In the genomic region with DNA sequence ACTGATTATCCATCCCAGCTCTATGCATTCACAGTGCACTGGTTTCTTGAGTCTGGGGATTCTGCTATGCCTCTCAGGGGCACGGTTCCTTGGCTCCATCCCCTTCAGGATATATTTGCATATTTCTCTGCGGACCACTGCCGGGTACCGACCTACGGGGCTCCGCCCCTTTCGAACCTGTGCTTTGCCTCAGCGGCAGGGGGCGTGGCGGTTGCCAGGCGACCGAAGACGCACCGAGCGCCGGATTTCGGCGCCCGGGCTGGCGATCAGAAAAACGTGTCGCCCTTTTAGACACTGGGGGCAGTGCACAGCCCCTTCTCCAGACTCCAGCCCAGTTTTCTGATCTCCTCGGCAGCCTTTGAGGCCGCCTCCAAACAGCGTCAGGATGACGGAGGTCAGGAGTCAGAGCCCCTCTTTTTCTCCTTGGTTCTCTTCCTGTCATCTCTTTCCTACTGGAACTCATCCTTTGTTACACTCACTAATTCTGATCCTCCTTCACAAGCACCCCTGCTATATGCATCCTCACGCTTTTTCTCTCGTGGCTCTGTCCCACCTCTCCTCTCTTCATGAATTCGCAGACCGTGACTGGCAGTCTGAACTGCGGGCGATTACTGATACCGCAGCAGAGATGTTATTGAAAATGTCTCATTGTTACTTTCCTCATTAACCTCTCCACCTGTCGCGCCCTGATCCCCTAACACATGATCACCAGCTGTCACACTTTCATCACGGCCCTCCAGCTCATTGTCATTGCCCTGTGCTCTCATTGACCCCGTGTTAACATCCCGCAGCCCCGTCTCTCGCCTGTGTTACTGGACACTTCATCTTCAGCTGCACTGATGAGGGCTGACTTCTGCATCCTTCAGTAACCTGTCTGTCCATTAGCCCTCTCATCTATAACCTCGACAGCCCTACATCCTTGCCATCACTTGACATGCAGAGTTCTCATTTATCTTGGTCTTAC, we compare ENCODE assay signal across 8 mouse cellular contexts. TPM values are rescaled to one million over a fixed set of nuclear protein-coding genes. Genes with fewer than 3 reads are reported as not detected.
DNase-seq lines count a peak whose midpoint lies in the region; ATAC-seq and TF ChIP-seq lines count a peak whose summit lies in the region.

A gene (plus strand): TSS at position 233 of the 964 bp plus-strand sequence.

- peak within 1 kb of the TSS; percentile 51 for H3K27ac ChIP-seq in bone marrow macrophage, adult 2 months (ENCODE audit: insufficient read depth, low read depth, low read length)
- H3K27ac ChIP-seq in intestine, embryonic 14.5 days (ENCODE audit: low read depth), result no peak within 1 kb of the TSS
- H3K27ac ChIP-seq in liver, embryonic 15.5 days (replicated peaks), result no peak within 1 kb of the TSS
- H3K27ac ChIP-seq in stomach, postnatal 0 days (replicated peaks), result no peak within 1 kb of the TSS

- H3K9me3 ChIP-seq in intestine, embryonic 14.5 days (ENCODE audit: control insufficient read depth, low read length), result no peaks in the 10 kb centered on the region
- H3K9me3 ChIP-seq in liver, embryonic 15.5 days (replicated peaks), result no peaks in the 10 kb centered on the region
- no peaks in the 10 kb centered on the region for H3K9me3 ChIP-seq in stomach, postnatal 0 days (ENCODE audit: control insufficient read depth, low read length)

- peak; percentile 38 to 62 for DNase-seq in heart, adult 18-20 months
- DNase-seq in heart, postnatal 25 days (ENCODE audit: low spot score), result no peak
- peak; percentile 83 for DNase-seq in intestine, embryonic 14.5 days (ENCODE audit: low spot score)
- peak; percentile 84 for DNase-seq in neural tube, embryonic 10.5 days (ENCODE audit: extremely low spot score, low spot score)
- DNase-seq in stomach, postnatal 0 days (ENCODE audit: low spot score), result peak; percentile 65

- H3K27me3 ChIP-seq in intestine, embryonic 14.5 days (replicated peaks; ENCODE audit: control insufficient read depth, insufficient read depth, low read length), result peaks cover 12% of the 10 kb centered on the region
- peaks cover 46% of the 10 kb centered on the region for H3K27me3 ChIP-seq in liver, embryonic 15.5 days
- H3K27me3 ChIP-seq in stomach, postnatal 0 days (ENCODE audit: control insufficient read depth, insufficient read depth, low read length), result no peaks in the 10 kb centered on the region

- peak within 1 kb of the TSS; percentile 53 for H3K4me3 ChIP-seq in bone marrow macrophage, adult 2 months (ENCODE audit: insufficient read depth, low read length)
- peak within 1 kb of the TSS; percentile 36 for H3K4me3 ChIP-seq in intestine, embryonic 14.5 days (ENCODE audit: low read depth, low read length)
- peak within 1 kb of the TSS; percentile 41 for H3K4me3 ChIP-seq in liver, embryonic 15.5 days (replicated peaks)
- peak within 1 kb of the TSS; percentile 35 for H3K4me3 ChIP-seq in stomach, postnatal 0 days (ENCODE audit: low read depth, low read length)

- no peak for TF ChIP-seq CTCF in bone marrow macrophage, adult 2 months (IDR thresholded peaks at IDR 0.05; ENCODE audit: low read depth, low read length)
- peak; percentile 47 for TF ChIP-seq CTCF in stomach, postnatal 0 days (IDR thresholded peaks at IDR 0.05; ENCODE audit: low read depth)

- peak within 1 kb of the TSS; percentile 85 for H3K4me2 ChIP-seq in intestine, embryonic 14.5 days (ENCODE audit: low read length)
- peak within 1 kb of the TSS; percentile 65 for H3K4me2 ChIP-seq in liver, embryonic 15.5 days
- peak within 1 kb of the TSS; percentile 72 for H3K4me2 ChIP-seq in stomach, postnatal 0 days (replicated peaks; ENCODE audit: low read depth)

- H3K9ac ChIP-seq in intestine, embryonic 14.5 days (ENCODE audit: low read length), result no peak within 1 kb of the TSS
- H3K9ac ChIP-seq in liver, embryonic 15.5 days, result no peak within 1 kb of the TSS
- H3K9ac ChIP-seq in stomach, postnatal 0 days (ENCODE audit: low read length), result peak within 1 kb of the TSS; percentile 41; the same call in 1 of the 2 replicates

- no peak for TF ChIP-seq EP300 in stomach, postnatal 0 days (optimal IDR thresholded peaks at IDR 0.05)

- WGBS in intestine, embryonic 14.5 days, result 7% methylated on average over 41 of the region's 41 CpGs
- WGBS in liver, embryonic 15.5 days (ENCODE audit: insufficient replicate concordance), result 9% methylated on average over 41 of the region's 41 CpGs
- 8% methylated on average over 41 of the region's 41 CpGs for WGBS in stomach, postnatal 0 days

- ATAC-seq in frontal cortex, adult (ENCODE audit: low TSS enrichment), result peak; percentile 39
- ATAC-seq in intestine, embryonic 14.5 days (replicated peaks; ENCODE audit: low FRiP score, low TSS enrichment, low read depth), result peak; percentile 82
- ATAC-seq in liver, embryonic 15.5 days (ENCODE audit: insufficient read depth), result no peak; the same call in 1 of the 2 replicates
- ATAC-seq in stomach, postnatal 0 days (ENCODE audit: low FRiP score, low TSS enrichment), result peak; percentile 58

- intact Hi-C loops in heart, postnatal 25 days (cut with DNase I), result no loop called here

- TF ChIP-seq POLR2A in bone marrow macrophage, adult 2 months (IDR thresholded peaks at IDR 0.05; ENCODE audit: borderline replicate concordance, low read depth, low read length), result no peak

- no peaks in the 10 kb centered on the region for H3K36me3 ChIP-seq in intestine, embryonic 14.5 days (ENCODE audit: control insufficient read depth, insufficient read depth, low read length)
- no peaks in the 10 kb centered on the region for H3K36me3 ChIP-seq in liver, embryonic 15.5 days (replicated peaks)
- H3K36me3 ChIP-seq in stomach, postnatal 0 days (ENCODE audit: control insufficient read depth, insufficient read depth, low read length), result no peaks in the 10 kb centered on the region

- H3K4me1 ChIP-seq in bone marrow macrophage, adult 2 months (ENCODE audit: control insufficient read depth, insufficient read depth, low read length), result peaks cover 7% of the 10 kb centered on the region
- peaks cover 6% of the 10 kb centered on the region; the same call in 1 of the 2 replicates for H3K4me1 ChIP-seq in intestine, embryonic 14.5 days (replicated peaks; ENCODE audit: control insufficient read depth, insufficient read depth, low read length)
- peaks cover 5% of the 10 kb centered on the region for H3K4me1 ChIP-seq in liver, embryonic 15.5 days (replicated peaks)
- peaks cover 2% of the 10 kb centered on the region; the same call in 1 of the 2 replicates for H3K4me1 ChIP-seq in stomach, postnatal 0 days (replicated peaks; ENCODE audit: control insufficient read depth, insufficient read depth)

RNA-seq across cellular contexts. Expression of the gene that starts here (rescaled TPM):
- total RNA-seq in heart, adult 18-20 months (2021), result 1 to 10 TPM; 2.0 to 2.6 TPM
- total RNA-seq in heart, postnatal 25 days (2021), result 1 to 10 TPM; 2.6 to 3.3 TPM
- polyA plus RNA-seq in bone marrow macrophage, adult 2 months (2012; ENCODE audit: insufficient read depth, insufficient read length, missing spikeins), result not detected in 2 replicates
- polyA plus RNA-seq in intestine, embryonic 14.5 days (2014; fragmentation: Nextera tagmentation; extraction: Ambion mirVana), result not detected in 2 replicates
- not detected in 2 replicates for polyA plus RNA-seq in liver, embryonic 15.5 days (2015; fragmentation: Nextera tagmentation; extraction: Ambion mirVana)
- not detected in 2 replicates for polyA plus RNA-seq in stomach, postnatal 0 days (2015; fragmentation: Nextera tagmentation; extraction: Ambion mirVana)

Comparison
In these comparisons a context has a peak if more than half of its experiments do, and no peak if none do; other contexts are left out.
1. Peak in DNase-seq, ATAC-seq, H3K4me3 ChIP-seq and H3K4me2 ChIP-seq in intestine, embryonic 14.5 days; RNA of the gene not detected or under 1 TPM.
2. Peak in DNase-seq, ATAC-seq, H3K4me3 ChIP-seq, H3K9ac ChIP-seq and H3K4me2 ChIP-seq in stomach, postnatal 0 days; RNA of the gene not detected or under 1 TPM.